In genomic region chr14:22130950-22131585, GRCm38 (mm10) we compare ENCODE assay signal across 25 mouse cellular contexts.
DNase-seq lines count a peak whose midpoint lies in the region; ATAC-seq and TF ChIP-seq lines count a peak whose summit lies in the region.
"Had no signal": no experiment of that assay in that cellular context is flagged by ENCODE, and none has a peak within 500 bp of the region (broad histone marks: within the 10 kb centered on the region; RNA-seq: fewer than 3 reads in every experiment).

No protein-coding gene starts in this region.

- H3K4me1 ChIP-seq in lung, embryonic 16.5 days (replicated peaks; ENCODE audit: control insufficient read depth, insufficient read depth, low read length) = 0 out of 2 replicates have a peak, but pooled peaks cover 2% of the 10 kb centered on the region
- H3K4me1 ChIP-seq in neural tube, embryonic 11.5 days (ENCODE audit: control insufficient read depth, insufficient read depth, low read length) = no peaks in the 10 kb centered on the region
- no peaks in the 10 kb centered on the region for H3K4me1 ChIP-seq in neural tube, embryonic 15.5 days
- H3K4me1 ChIP-seq: heart, embryonic 12.5 days; heart, embryonic 15.5 days had no signal

- H3K4me2 ChIP-seq in lung, embryonic 16.5 days (ENCODE audit: low read depth, low read length) = no peak overlapping the region
- H3K4me2 ChIP-seq in neural tube, embryonic 11.5 days (ENCODE audit: low read depth) = no peak overlapping the region
- H3K4me2 ChIP-seq in neural tube, embryonic 15.5 days = no peak overlapping the region
- H3K4me2 ChIP-seq: forebrain, embryonic 13.5 days; heart, embryonic 12.5 days; heart, embryonic 15.5 days; hindbrain, embryonic 14.5 days had no signal

- no peak overlapping the region for H3K9ac ChIP-seq in lung, embryonic 16.5 days (ENCODE audit: low read length)
- no peak overlapping the region for H3K9ac ChIP-seq in neural tube, embryonic 11.5 days (ENCODE audit: low read length)
- H3K9ac ChIP-seq in neural tube, embryonic 15.5 days (replicated peaks) = no peak overlapping the region
- H3K9ac ChIP-seq: forebrain, embryonic 13.5 days; heart, embryonic 12.5 days; heart, embryonic 15.5 days; hindbrain, embryonic 14.5 days had no signal

- peak; percentile 43; the same call in 1 of the 2 replicates for ATAC-seq in lung, embryonic 16.5 days (ENCODE audit: low read depth)
- ATAC-seq in neural tube, embryonic 11.5 days (ENCODE audit: insufficient read depth, low FRiP score, low TSS enrichment) = peak; percentile 67
- ATAC-seq in neural tube, embryonic 15.5 days (ENCODE audit: low FRiP score) = no peak
- ATAC-seq: CD4-positive, CD25-positive, alpha-beta regulatory T cell, adult 4 months; forebrain, embryonic 13.5 days; forebrain, embryonic 16.5 days; hindbrain, postnatal 0 days had no signal

- no peaks in the 10 kb centered on the region for H3K36me3 ChIP-seq in lung, embryonic 16.5 days (ENCODE audit: control insufficient read depth, insufficient read depth, low read length)
- H3K36me3 ChIP-seq in neural tube, embryonic 11.5 days (ENCODE audit: control insufficient read depth, insufficient read depth, low read length) = no peaks in the 10 kb centered on the region
- H3K36me3 ChIP-seq in neural tube, embryonic 15.5 days = no peaks in the 10 kb centered on the region
- H3K36me3 ChIP-seq: forebrain, embryonic 10.5 days; heart, embryonic 12.5 days; heart, embryonic 15.5 days had no signal

- WGBS in lung, embryonic 16.5 days = 63% methylated on average over 7 of the region's 7 CpGs
- WGBS in neural tube, embryonic 11.5 days = 55% methylated on average over 7 of the region's 7 CpGs
- 39% methylated on average over 7 of the region's 7 CpGs for WGBS in neural tube, embryonic 15.5 days

- no peak overlapping the region for H3K4me3 ChIP-seq in lung, embryonic 16.5 days (ENCODE audit: low read length)
- no peak overlapping the region for H3K4me3 ChIP-seq in neural tube, embryonic 11.5 days (ENCODE audit: low read depth, low read length)
- no peak overlapping the region for H3K4me3 ChIP-seq in neural tube, embryonic 15.5 days (replicated peaks)
- H3K4me3 ChIP-seq: forebrain, embryonic 10.5 days; forebrain, embryonic 13.5 days; heart, embryonic 12.5 days; heart, embryonic 15.5 days had no signal

- TF ChIP-seq CTCF in brain, embryonic 14.5 days (IDR thresholded peaks at IDR 0.05; ENCODE audit: borderline replicate concordance, extremely low read depth, insufficient read depth, insufficient read length) = no peak

- no peak overlapping the region for H3K27ac ChIP-seq in lung, embryonic 16.5 days (ENCODE audit: low read length)
- H3K27ac ChIP-seq in neural tube, embryonic 11.5 days (ENCODE audit: low read depth, low read length) = no peak overlapping the region
- H3K27ac ChIP-seq in neural tube, embryonic 15.5 days (replicated peaks) = no peak overlapping the region
- H3K27ac ChIP-seq: forebrain, embryonic 10.5 days; forebrain, embryonic 13.5 days; heart, embryonic 15.5 days; hindbrain, embryonic 14.5 days; hindbrain, postnatal 0 days had no signal

- DNase-seq in lung, postnatal 14 days = no peak
- no peak for DNase-seq in neural tube, embryonic 11.5 days (ENCODE audit: low spot score)
- peak; percentile 41 for DNase-seq in brain, embryonic 14.5 days (ENCODE audit: low read depth)
- DNase-seq in gonadal fat pad, adult 2 months (ENCODE audit: low read depth) = peak; percentile 24
- DNase-seq in kidney, adult 8-10 months = no peak
- DNase-seq: adrenal gland, adult 2 months; adrenal gland, postnatal 14 days; cerebellum, adult 18-20 months; cerebellum, adult 9-10 months; cerebellum, postnatal 14 days; gastrocnemius, postnatal 10 days; gastrocnemius, postnatal 36 days; heart, adult 18-20 months; heart, postnatal 10 days; heart, postnatal 4 days had no signal

- H3K27me3 ChIP-seq in lung, embryonic 16.5 days (ENCODE audit: control insufficient read depth, insufficient read depth, low read depth, low read length) = no peaks in the 10 kb centered on the region
- no peaks in the 10 kb centered on the region for H3K27me3 ChIP-seq in neural tube, embryonic 11.5 days (ENCODE audit: control insufficient read depth, insufficient read depth, low read length)
- H3K27me3 ChIP-seq in neural tube, embryonic 15.5 days (replicated peaks) = 0 out of 2 replicates have a peak, but pooled peaks cover 2% of the 10 kb centered on the region
- H3K27me3 ChIP-seq: heart, embryonic 12.5 days; heart, embryonic 15.5 days had no signal

- 0 out of 2 replicates have a peak, but pooled peaks cover 2% of the 10 kb centered on the region for H3K9me3 ChIP-seq in lung, embryonic 16.5 days (ENCODE audit: control insufficient read depth, low read length)
- H3K9me3 ChIP-seq in neural tube, embryonic 11.5 days (ENCODE audit: control insufficient read depth, low read length) = no peaks in the 10 kb centered on the region
- H3K9me3 ChIP-seq in neural tube, embryonic 15.5 days (replicated peaks) = no peaks in the 10 kb centered on the region
- H3K9me3 ChIP-seq: heart, embryonic 15.5 days had no signal

- TF ChIP-seq POLR2A in brain, embryonic 14.5 days (IDR thresholded peaks at IDR 0.05; ENCODE audit: borderline replicate concordance, extremely low read depth, insufficient read depth, insufficient read length, poor library complexity, severe bottlenecking) = no peak

Comparison
In these comparisons a context has a peak if more than half of its experiments do, and no peak if none do; other contexts are left out.
1. DNase-seq: peak in brain, embryonic 14.5 days (single experiment) and gonadal fat pad, adult 2 months (single experiment); none in lung, postnatal 14 days (single experiment), neural tube, embryonic 11.5 days (single experiment) and kidney, adult 8-10 months (0 of 2).